Mouse (Mus musculus) right cerebral cortex, postnatal 25 days (tissue): ENCODE results near the gene Fbrsl1.
A peak's percentile ranks its signal among the peaks of the same experiment; 100 is the strongest.

ENCODE experiments used
- DNase-seq: peaks from one replicate; pipeline ENCODE4 v3.0.0; 2022

Gene Fbrsl1

DNA sequence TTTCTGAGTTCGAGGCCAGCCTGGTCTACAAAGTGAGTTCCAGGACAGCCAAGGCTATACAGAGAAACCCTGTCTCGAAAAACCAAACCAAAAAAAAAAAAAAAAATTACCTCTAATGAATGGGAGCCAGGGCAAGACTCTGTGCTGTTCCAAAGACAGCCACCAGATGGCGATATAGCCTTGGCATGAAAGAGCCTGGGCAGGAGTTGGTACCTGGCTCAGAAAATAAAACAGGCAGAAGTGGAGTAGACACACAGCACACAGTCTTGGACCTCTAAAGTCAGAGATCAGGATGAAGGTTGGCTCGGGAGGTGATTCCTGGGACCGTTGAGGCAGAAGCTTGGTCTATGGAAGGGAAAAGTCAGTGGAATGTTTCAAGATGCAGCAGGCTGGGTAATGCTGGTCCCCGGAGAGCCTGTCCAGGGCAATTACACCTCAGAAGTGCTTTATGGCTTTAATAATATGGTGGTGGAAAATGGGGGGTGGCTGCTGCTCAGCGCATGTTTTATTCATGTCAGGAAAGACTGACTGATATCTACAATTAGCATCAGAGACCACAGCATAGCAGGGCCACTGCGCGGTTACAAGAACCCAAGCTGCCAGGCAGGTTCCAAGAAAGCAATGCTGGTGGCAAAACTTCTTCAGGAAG lies 90.6 kb downstream of the Fbrsl1 start:
- DNase-seq: peak; percentile 72

DNA sequence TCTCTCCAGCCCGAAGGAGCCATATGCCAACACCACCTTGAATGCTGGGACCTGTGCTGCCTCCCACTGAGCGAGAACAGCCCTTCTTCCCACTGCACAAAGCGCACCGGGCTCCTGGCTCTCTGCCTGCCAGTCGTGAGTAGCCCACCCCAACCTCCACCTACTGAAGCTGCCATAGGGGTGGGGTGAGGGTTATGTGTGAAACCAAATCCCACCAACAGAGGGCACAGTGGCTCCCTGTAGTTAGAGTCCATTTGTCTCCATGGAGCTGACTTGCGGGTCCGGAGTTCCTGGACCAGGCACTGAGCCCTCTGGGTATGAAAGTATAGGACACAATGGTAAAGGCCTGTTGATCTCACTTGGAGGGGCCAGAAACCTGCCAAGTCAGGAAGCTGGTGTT lies 93.6 kb downstream of the Fbrsl1 start:
- DNase-seq: no peak

DNA sequence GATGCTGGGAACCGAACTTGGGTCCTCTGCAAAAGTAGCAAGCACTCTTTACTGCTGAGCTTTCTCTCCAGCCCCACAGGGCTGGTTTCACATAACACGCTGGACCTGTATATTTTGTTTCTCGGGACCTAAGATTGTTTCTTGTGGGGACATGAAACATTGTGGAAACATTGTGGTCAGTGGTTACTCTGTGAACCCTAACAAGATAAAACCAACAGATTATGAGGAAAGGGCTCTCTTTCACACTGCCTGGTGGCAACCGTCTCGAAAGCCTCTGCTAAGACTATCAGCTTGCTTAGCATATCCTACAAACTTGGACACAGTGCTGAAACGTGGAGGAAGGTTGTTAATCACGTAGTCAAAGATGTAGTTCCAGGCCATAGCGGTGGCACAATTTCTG lies 101.3 kb downstream of the Fbrsl1 start:
- DNase-seq: no peak

DNA sequence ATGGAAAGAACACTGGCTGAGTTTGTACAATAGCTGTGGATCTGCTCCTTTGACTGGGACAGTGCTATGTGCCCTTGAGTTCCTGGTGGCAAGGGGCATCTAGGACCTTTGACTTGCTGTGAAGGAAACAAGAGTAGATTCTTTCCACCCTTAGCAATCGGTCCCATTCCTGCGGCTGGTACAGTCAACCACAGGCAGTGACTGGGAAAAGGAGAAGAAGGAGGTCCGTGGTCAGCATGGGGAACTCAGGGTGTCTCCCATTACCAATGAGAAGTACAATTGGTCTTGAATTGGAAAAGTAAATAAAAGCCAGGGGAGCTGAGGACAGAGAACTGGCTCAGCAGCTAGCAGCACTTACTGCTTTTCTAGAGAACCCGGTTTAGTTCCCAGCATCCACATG lies 102.8 kb downstream of the Fbrsl1 start:
- DNase-seq: no peak

DNA sequence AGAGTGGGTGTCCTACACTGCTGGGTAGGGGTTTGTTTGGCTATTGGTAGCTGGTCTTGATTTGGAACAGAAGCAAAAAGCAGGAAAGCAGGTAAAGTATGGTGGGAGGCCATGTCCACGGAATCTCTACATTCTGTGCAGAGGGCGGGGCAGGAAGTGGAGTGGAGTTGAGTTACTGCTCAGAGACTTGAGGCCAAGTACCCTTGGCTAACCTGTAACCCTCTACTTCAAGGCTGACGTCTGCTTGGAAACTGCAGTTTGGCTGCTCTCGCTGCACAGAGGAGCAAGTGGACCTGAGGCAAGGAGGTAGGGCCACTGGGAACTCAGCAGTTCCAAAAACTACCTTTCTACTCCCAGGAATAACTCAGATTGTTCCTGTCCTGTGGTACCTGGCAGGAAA lies 103.8 kb downstream of the Fbrsl1 start, which contains the start of gene Lrcol1:
Gene Lrcol1, plus strand, starts transcription at position 207 of the 400 bp plus-strand sequence.
- DNase-seq: no peak

DNA sequence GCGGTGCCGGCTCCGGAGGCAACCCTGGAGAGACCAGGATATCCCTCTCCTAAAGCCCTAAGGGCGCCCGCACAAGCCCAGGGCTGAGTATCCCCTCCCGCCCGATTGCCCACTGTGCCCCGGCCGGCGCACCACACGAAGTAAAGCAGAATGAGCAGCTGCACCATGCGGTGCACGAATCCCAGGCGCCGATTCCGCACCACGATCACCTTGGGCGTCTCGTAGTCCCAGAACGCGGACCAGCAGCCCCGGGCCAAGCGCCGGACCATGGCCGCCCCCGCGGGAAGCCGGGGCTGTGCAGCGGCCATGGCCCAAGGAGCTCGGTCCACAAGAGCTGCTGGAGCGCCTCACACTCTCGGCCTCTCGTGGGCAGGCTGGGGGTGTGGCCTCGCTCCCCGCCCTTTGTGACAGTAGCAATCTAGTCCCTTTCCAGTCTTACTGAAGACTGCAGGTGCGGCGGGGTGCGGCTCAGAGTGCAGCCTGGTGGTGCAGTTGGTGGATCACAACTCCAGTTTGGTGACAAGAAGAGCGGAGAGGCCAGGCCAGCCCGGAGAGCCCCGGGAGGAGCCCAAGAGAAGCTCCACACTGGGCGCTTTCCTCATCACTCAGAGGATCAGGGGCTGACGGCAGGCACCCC lies 105.5 kb downstream of the Fbrsl1 start, which contains the start of gene P2rx2:
Gene P2rx2, minus strand, starts transcription at position 565 of the 637 bp plus-strand sequence.
- peak; percentile 23 for DNase-seq

DNA sequence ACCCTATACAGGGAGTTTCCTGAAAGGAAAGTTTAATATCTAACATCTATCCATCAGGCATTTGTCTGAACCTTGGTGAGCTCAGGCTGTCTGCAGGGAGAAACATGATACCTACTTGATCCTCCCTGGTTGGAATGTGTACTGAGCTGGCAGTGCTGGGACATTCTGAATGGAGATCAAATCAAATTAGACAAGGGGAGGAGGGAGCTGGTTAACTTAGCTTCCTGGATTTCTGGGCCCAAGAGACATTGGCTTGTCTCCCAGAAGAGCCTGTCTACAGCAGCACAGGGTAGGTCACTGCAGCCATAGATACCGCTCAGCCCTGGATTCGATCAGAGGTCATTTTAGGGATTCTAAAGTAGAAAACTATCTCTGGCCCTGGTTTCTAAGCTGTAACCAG lies 109.5 kb downstream of the Fbrsl1 start:
- no peak for DNase-seq

DNA sequence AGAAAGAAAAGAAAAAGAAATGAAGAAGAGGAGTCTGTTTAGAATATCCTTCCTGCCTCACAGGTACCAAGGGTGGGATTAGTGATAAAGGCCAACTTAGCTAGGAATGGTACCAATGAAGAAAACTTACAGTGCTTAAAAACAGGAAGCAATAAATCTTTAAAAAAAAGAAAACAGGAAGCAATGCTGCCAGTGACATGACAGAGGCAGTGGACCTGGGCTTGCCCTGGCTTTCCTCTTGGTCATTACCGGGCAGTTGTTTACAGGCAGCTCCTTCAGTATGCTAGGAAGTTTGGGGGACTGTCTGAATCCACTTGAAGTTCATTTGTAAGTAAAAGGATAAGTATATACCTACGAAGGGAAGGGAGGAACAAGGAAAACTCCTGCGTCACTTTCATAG lies 117.8 kb downstream of the Fbrsl1 start:
- DNase-seq: no peak

DNA sequence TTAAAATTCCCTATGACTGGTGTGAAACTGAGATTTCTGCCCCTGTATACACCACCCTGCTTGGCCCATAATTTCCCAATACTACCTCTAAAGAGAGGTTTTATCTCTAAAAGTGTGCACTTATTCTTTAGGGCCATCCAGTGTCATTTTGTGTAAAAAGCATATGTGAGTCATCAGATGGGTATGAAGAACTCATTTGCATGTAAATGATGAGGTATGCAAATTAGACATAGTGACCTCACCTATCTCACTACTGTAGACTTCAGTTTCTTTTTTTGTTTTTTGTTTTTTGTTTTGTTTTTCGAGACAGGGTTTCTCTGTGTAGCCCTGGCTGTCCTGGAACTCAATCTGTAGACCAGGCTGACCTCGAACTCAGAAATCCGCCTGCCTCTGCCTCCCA lies 135.2 kb downstream of the Fbrsl1 start:
- DNase-seq: no peak
